Mouse (Mus musculus) adrenal gland (tissue): ENCODE data around the gene Lhx8.

Source experiments
- intact Hi-C: fragments of 180-260 bp; cut with DNase I; formaldehyde crosslinking; loops from one replicate; pipeline ENCODE4 v1.15.1; 2025

Gene Lhx8

DNA sequence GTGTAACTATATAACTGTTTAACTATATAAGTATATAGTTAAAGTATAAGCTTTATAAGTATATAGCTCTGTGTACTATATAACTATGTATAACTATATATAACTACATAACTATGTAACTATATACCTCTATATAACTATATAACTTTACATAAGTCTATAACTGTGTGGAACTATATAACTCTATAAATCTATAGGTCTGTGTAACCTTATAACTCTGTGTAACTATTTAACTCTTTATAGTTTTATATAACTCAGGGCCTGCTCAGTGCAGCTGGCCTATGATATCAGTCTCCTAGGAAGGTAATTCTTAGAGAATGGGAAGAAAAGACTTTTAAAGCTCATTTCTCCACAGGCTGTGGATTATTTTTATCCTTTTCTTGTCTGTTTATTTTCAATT, 73.1 kb downstream of the Lhx8 start:
- intact Hi-C loops = no loop called here
